Mouse (Mus musculus) liver, postnatal 0 days (tissue): Measurements from ENCODE around the gene Tyrp1. TPM values are rescaled to one million over a fixed set of nuclear protein-coding genes. Genes with fewer than 3 reads are reported as not detected.

Source experiments
- ATAC-seq: fragments of 200-750 bp; cut with Nextera tagmentation; 2 replicates; pipeline ENCODE4 v1.8.0; 2017; ENCODE audit warnings: mild to moderate bottlenecking, moderate library complexity
- DNase-seq: peaks from one replicate; pipeline ENCODE4 v3.0.0-alpha.2; 2016
- H3K27ac ChIP-seq: fragments of 300-500 bp; sonication (generic); 2 replicates; pipeline ENCODE4 v1.5.1; 2014; ENCODE audit warnings: antibody characterized with exemption, moderate library complexity, mild to moderate bottlenecking, low read depth
- H3K27me3 ChIP-seq: fragments of 300-500 bp; sonication (generic); 2 replicates; pipeline ENCODE4 v1.6.1; 2014; ENCODE audit warnings: low read length, control low read depth, mixed read lengths; ENCODE audit not compliant: insufficient read depth
- H3K36me3 ChIP-seq: fragments of 300-500 bp; sonication (generic); replicated peaks from 2 replicates; pipeline ENCODE4 v1.6.1; 2014; ENCODE audit warnings: mild to moderate bottlenecking, control low read depth, low read length, moderate library complexity, mixed read lengths; ENCODE audit not compliant: insufficient read depth
- H3K4me1 ChIP-seq: fragments of 300-500 bp; sonication (generic); 2 replicates; pipeline ENCODE4 v1.6.1; 2014; ENCODE audit warnings: antibody characterized with exemption, mild to moderate bottlenecking, control low read depth; ENCODE audit not compliant: insufficient read depth
- H3K4me2 ChIP-seq: fragments of 300-500 bp; sonication (generic); 2 replicates; pipeline ENCODE4 v1.6.1; 2014; ENCODE audit warnings: low read depth, mild to moderate bottlenecking, low read length, moderate library complexity, mixed read lengths
- H3K4me3 ChIP-seq: fragments of 300-500 bp; sonication (generic); 2 replicates; pipeline ENCODE4 v1.5.1; 2014; ENCODE audit warnings: low read depth, low read length
- H3K9ac ChIP-seq: fragments of 300-500 bp; sonication (generic); replicated peaks from 2 replicates; pipeline ENCODE4 v1.6.1; 2014; ENCODE audit warnings: mild to moderate bottlenecking, moderate library complexity
- H3K9me3 ChIP-seq: fragments of 300-500 bp; sonication (generic); 2 replicates; pipeline ENCODE4 v1.6.1; 2016; ENCODE audit warnings: mild to moderate bottlenecking, control low read depth, low read length, mixed read lengths
- CTCF ChIP-seq: sonication (generic); IDR thresholded peaks from 2 replicates; pipeline ENCODE4 v1.5.1; 2016; ENCODE audit warnings: antibody characterized with exemption, low read depth
- EP300 ChIP-seq: IDR thresholded peaks from 2 replicates; pipeline ENCODE4 v1.6.1; 2016; ENCODE audit warnings: antibody characterized with exemption, low read depth, mild to moderate bottlenecking
- WGBS: fragments of 180-500 bp; shearing (Covaris S2); extraction: QIAGEN DNeasy Blood & Tissue Kit; methylation state at CpG from one replicate; pipeline ENCODE4 v1.1.7; 2014; ENCODE audit not compliant: insufficient replicate concordance; 5-methylcytosine and 5-hydroxymethylcytosine counted together
- polyA plus RNA-seq: library from polyadenylated mRNA; unstranded; fragments of >200 nt; fragmentation: Nextera tagmentation; extraction: Ambion mirVana; gene quantifications from 2 replicates; pipeline ENCODE4 v1.2.1, GENCODE M21; 2015

The Tyrp1 gene
- polyA plus RNA-seq, 1 experiment from 2014 or later: not detected

- no peak overlapping the region for H3K4me3 ChIP-seq
- H3K4me2 ChIP-seq: peak overlapping the region; percentile 47
- no peaks in the 10 kb centered on the region for H3K36me3 ChIP-seq
- H3K9me3 ChIP-seq: no peaks in the 10 kb centered on the region
- no peak overlapping the region for H3K27ac ChIP-seq
- TF ChIP-seq CTCF (no peak), EP300 (no peak)
- H3K9ac ChIP-seq: no peak overlapping the region
- ATAC-seq: no peak
- no peaks in the 10 kb centered on the region for H3K27me3 ChIP-seq
- no peaks in the 10 kb centered on the region for H3K4me1 ChIP-seq
- 3% methylated on average over 17 of the region's 17 CpGs for WGBS
- DNase-seq: peak; percentile 12
Measured at GRCm38 (mm10) chr4:80864511-80864922, 30.6 kb downstream of the Tyrp1 start.

DNA sequence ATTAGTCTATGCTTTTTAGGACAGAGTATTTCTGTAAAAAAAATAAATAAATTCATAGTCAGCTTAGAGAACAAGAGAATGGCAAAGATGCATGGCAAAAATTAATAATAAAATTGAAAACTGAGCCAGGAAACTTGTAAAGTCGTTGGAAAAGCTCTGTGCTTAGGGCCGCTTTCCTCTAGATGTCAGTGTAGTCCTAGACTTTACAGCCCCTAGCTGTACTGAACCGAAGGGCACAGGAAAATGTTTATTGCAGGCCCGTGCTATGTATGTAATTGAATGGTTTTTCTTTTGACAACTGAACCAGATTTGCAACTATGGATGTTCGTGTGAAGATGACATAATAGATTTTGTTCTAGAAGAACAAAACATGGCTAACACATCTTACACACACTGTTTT, 32.1 kb downstream of the Tyrp1 start:
- Histone ChIP-seq H3K4me3 (no peak overlapping the region), H3K4me2 (no peak overlapping the region), H3K27ac (no peak overlapping the region), H3K4me1 (no peaks in the 10 kb centered on the region), H3K9me3 (no peaks in the 10 kb centered on the region), H3K36me3 (no peaks in the 10 kb centered on the region), H3K27me3 (no peaks in the 10 kb centered on the region), H3K9ac (no peak overlapping the region)
- DNase-seq (no peak), ATAC-seq (no peak)
- TF ChIP-seq CTCF (peak; percentile 51), EP300 (no peak)
- 27% methylated on average over 5 of the region's 5 CpGs for whole genome bisulfite sequencing

DNA sequence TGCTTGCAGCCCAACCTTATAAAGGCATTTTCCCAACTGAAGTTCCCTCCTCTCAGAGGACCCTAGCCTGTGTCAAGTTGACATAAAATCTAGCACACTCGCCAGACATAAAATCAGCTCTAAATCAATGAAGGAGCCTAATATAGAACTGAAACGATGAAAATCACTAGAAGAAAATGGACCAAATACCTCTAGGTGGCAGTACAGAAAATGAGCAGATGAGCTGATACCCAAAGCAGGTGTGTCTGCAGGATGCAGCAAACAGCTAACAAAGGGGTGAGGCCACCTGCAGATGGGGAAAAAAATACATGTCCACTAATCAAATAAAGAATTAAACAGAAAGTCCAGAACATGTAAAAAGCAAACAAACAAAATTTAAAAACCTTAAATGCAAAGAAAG, 35.7 kb downstream of the Tyrp1 start:
- DNase-seq: no peak
- TF ChIP-seq EP300: no peak
- 0 out of 2 replicates have a peak, but pooled peaks have one; percentile 15 for TF ChIP-seq CTCF
- Histone ChIP-seq H3K36me3 (no peaks in the 10 kb centered on the region), H3K27me3 (no peaks in the 10 kb centered on the region), H3K4me1 (peaks cover 7% of the 10 kb centered on the region; the same call in 1 of the 2 replicates), H3K9me3 (no peaks in the 10 kb centered on the region), H3K9ac (no peak overlapping the region), H3K27ac (no peak overlapping the region), H3K4me3 (no peak overlapping the region), H3K4me2 (no peak overlapping the region)
- WGBS: 45% methylated on average over 2 of the region's 2 CpGs
- ATAC-seq: no peak

- DNase-seq (no peak), ATAC-seq (peak; percentile 69)
Measured at GRCm38 (mm10) chr4:80872847-80873644, 39.1 kb downstream of the Tyrp1 start.

DNA sequence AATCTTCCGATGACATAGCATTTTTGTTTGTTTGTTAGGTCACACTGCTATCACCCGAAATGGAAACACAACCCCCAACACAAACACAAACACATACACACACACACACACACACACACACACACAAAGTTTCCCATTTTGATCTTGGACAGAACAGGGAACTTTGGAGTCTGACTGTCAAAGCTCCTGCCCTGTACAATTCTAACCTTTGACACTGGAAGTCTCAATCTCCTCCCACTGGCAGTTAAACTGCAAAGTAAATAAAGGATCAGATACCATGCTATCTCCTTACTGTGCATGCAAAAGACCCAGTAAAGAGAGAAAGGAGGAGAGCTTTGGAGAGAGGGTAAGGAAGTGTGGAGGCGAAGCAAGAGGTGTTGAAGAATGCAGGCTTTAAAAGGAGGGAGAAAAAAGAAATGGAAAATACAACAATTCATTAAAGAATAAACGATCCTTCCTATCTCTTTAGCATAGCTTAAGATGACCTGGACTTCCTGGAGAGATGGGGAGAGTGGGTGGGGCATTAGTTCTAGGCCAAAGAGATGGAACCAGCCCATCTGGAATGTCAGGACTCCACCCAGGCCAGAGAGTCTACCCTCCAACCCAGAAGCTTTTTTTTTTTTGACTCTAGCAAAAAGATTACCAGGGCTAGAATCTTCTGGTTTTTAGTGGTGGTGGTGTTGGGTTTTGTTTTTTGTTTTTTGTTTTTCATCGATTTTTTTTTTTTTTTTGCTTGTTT, 40.4 kb downstream of the Tyrp1 start:
- no peak overlapping the region for H3K4me2 ChIP-seq
- H3K27ac ChIP-seq: no peak overlapping the region

More at GRCm38 (mm10) chr4:80872847-80873644, 39.1 kb downstream of the Tyrp1 start:
- peak overlapping the region; percentile 51; the same call in 1 of the 2 replicates for H3K27ac ChIP-seq
- no peaks in the 10 kb centered on the region for H3K9me3 ChIP-seq
- no peak overlapping the region for H3K4me2 ChIP-seq
- H3K27me3 ChIP-seq: no peaks in the 10 kb centered on the region
- 36% methylated on average over 6 of the region's 6 CpGs for WGBS
- no peak overlapping the region for H3K9ac ChIP-seq
- H3K36me3 ChIP-seq: no peaks in the 10 kb centered on the region
- peaks cover 7% of the 10 kb centered on the region; the same call in 1 of the 2 replicates for H3K4me1 ChIP-seq
- no peak for TF ChIP-seq EP300
- peak; percentile 60 for TF ChIP-seq CTCF
- no peak overlapping the region for H3K4me3 ChIP-seq

GRCm38 (mm10) chr4:80875055-80875454, 41.1 kb downstream of the Tyrp1 start:
- WGBS: 57% methylated on average over 4 of the region's 4 CpGs
- no peak for TF ChIP-seq EP300
- TF ChIP-seq CTCF: no peak
- no peak overlapping the region for H3K4me3 ChIP-seq
- H3K4me2 ChIP-seq: no peak overlapping the region
- ATAC-seq: no peak
- H3K4me1 ChIP-seq: peaks cover 7% of the 10 kb centered on the region; the same call in 1 of the 2 replicates
- H3K36me3 ChIP-seq: no peaks in the 10 kb centered on the region
- no peak overlapping the region for H3K9ac ChIP-seq
- H3K9me3 ChIP-seq: no peaks in the 10 kb centered on the region
- H3K27me3 ChIP-seq: no peaks in the 10 kb centered on the region
- no peak overlapping the region for H3K27ac ChIP-seq
- DNase-seq: no peak

More for the DNA sequence above, 40.4 kb downstream of the Tyrp1 start:
- 35% methylated on average over 5 of the region's 5 CpGs for WGBS
- Histone ChIP-seq H3K4me3 (no peak overlapping the region), H3K9me3 (no peaks in the 10 kb centered on the region), H3K27me3 (no peaks in the 10 kb centered on the region), H3K9ac (no peak overlapping the region), H3K36me3 (no peaks in the 10 kb centered on the region), H3K4me1 (peaks cover 7% of the 10 kb centered on the region; the same call in 1 of the 2 replicates)
- DNase-seq (no peak), ATAC-seq (peak; percentile 66)
- TF ChIP-seq CTCF: no peak
- TF ChIP-seq EP300: no peak
